Mouse (Mus musculus) liver, embryonic 11.5 days (tissue): ENCODE results near the gene Syngr4. TPM values are rescaled to one million over a fixed set of nuclear protein-coding genes. Genes with fewer than 3 reads are reported as not detected.

ENCODE experiments used
- ATAC-seq: fragments of 200-750 bp; cut with Nextera tagmentation; replicated peaks from 2 replicates; pipeline ENCODE4 v1.8.0; 2017; ENCODE audit warnings: moderate number of reproducible peaks, mild to moderate bottlenecking, moderate TSS enrichment, moderate library complexity; ENCODE audit not compliant: low FRiP score
- DNase-seq: peaks from one replicate; pipeline ENCODE4 v3.0.0-alpha.2; 2017; ENCODE audit warnings: low spot score
- H3K27ac ChIP-seq: fragments of 300-500 bp; sonication (generic); 2 replicates; pipeline ENCODE4 v1.5.1; 2014; ENCODE audit warnings: mild to moderate bottlenecking, low read depth, low read length, control low read depth
- H3K27me3 ChIP-seq: fragments of 300-500 bp; sonication (generic); replicated peaks from 2 replicates; pipeline ENCODE4 v1.6.1; 2014; ENCODE audit warnings: low read length, mixed read lengths; ENCODE audit not compliant: control insufficient read depth, insufficient read depth
- H3K36me3 ChIP-seq: fragments of 300-500 bp; sonication (generic); 2 replicates; pipeline ENCODE4 v1.6.1; 2014; ENCODE audit warnings: mild to moderate bottlenecking, low read length, moderate library complexity, mixed read lengths; ENCODE audit not compliant: control insufficient read depth, insufficient read depth
- H3K4me1 ChIP-seq: fragments of 300-500 bp; sonication (generic); replicated peaks from 2 replicates; pipeline ENCODE4 v1.6.1; 2014; ENCODE audit warnings: low read length, mixed read lengths; ENCODE audit not compliant: control insufficient read depth, insufficient read depth
- H3K4me2 ChIP-seq: fragments of 300-500 bp; sonication (generic); 2 replicates; pipeline ENCODE4 v1.6.1; 2014; ENCODE audit warnings: mild to moderate bottlenecking, control low read depth, moderate library complexity
- H3K4me3 ChIP-seq: fragments of 300-500 bp; sonication (generic); 2 replicates; pipeline ENCODE4 v1.5.1; 2014; ENCODE audit warnings: low read depth, low read length, control low read depth
- H3K9ac ChIP-seq: fragments of 300-500 bp; sonication (generic); 2 replicates; pipeline ENCODE4 v1.6.1; 2014; ENCODE audit warnings: low read depth, low read length, control low read depth
- H3K9me3 ChIP-seq: fragments of 300-500 bp; sonication (generic); 2 replicates; pipeline ENCODE4 v1.6.1; 2016; ENCODE audit warnings: low read length, inconsistent platforms, mixed read lengths; ENCODE audit not compliant: control insufficient read depth
- WGBS: fragments of 180-500 bp; shearing (Covaris S2); extraction: QIAGEN DNeasy Blood & Tissue Kit; methylation state at CpG from one replicate; pipeline ENCODE4 v1.1.7; 2014; 5-methylcytosine and 5-hydroxymethylcytosine counted together
- polyA plus RNA-seq: library from polyadenylated mRNA; unstranded; fragments of >200 nt; fragmentation: Nextera tagmentation; extraction: Ambion mirVana; gene quantifications from 2 replicates; pipeline ENCODE4 v1.2.1, GENCODE M21; 2014

Gene Syngr4
- polyA plus RNA-seq, 1 experiment from 2014 or later: 1.0 TPM

- H3K4me2 ChIP-seq: no peak overlapping the region; the same call in 1 of the 2 replicates
- no peaks in the 10 kb centered on the region for H3K9me3 ChIP-seq
- DNase-seq (no peak), ATAC-seq (no peak)
- H3K36me3 ChIP-seq: no peaks in the 10 kb centered on the region
- H3K9ac ChIP-seq: no peak overlapping the region
- H3K27me3 ChIP-seq: peaks cover 59% of the 10 kb centered on the region
- WGBS: 36% methylated on average over 2 of the region's 2 CpGs
- peaks cover 11% of the 10 kb centered on the region for H3K4me1 ChIP-seq
- no peak overlapping the region for H3K27ac ChIP-seq
- no peak overlapping the region for H3K4me3 ChIP-seq
These were observed 28.6 kb downstream of the Syngr4 start for GRCm38 (mm10) chr7:45867871-45868270.

- no peaks in the 10 kb centered on the region for H3K36me3 ChIP-seq
- H3K9me3 ChIP-seq: no peaks in the 10 kb centered on the region
- peaks cover 11% of the 10 kb centered on the region for H3K4me1 ChIP-seq
- peak overlapping the region; percentile 96 for H3K4me2 ChIP-seq
- H3K27me3 ChIP-seq: peaks cover 57% of the 10 kb centered on the region
- peak overlapping the region; percentile 76 for H3K4me3 ChIP-seq
- ATAC-seq (peak; percentile 73), DNase-seq (peak; percentile 93)
- WGBS: under 1% methylated on average over 115 of the region's 117 CpGs
- H3K9ac ChIP-seq: peak overlapping the region; percentile 78
- H3K27ac ChIP-seq: peak overlapping the region; percentile 32; the same call in 1 of the 2 replicates
These were observed 30.3 kb downstream of the Syngr4 start for GRCm38 (mm10) chr7:45865925-45866910.

GRCm38 (mm10) chr7:45864435-45864834 lies 32.1 kb downstream of the Syngr4 start:
- DNase-seq: no peak

GRCm38 (mm10) chr7:45862804-45863203 lies 33.7 kb downstream of the Syngr4 start:
- ATAC-seq (no peak), DNase-seq (no peak)
- H3K4me1 ChIP-seq: peaks cover 3% of the 10 kb centered on the region; the same call in 1 of the 2 replicates
- no peak overlapping the region for H3K9ac ChIP-seq
- H3K4me2 ChIP-seq: no peak overlapping the region
- no peak overlapping the region for H3K27ac ChIP-seq
- H3K36me3 ChIP-seq: no peaks in the 10 kb centered on the region
- no peak overlapping the region for H3K4me3 ChIP-seq
- peaks cover 46% of the 10 kb centered on the region for H3K27me3 ChIP-seq
- WGBS: 79% methylated on average over 7 of the region's 7 CpGs
- no peaks in the 10 kb centered on the region for H3K9me3 ChIP-seq

More at GRCm38 (mm10) chr7:45864435-45864834, 32.1 kb downstream of the Syngr4 start:
- no peak for ATAC-seq
- Histone ChIP-seq H3K4me2 (no peak overlapping the region), H3K27me3 (peaks cover 50% of the 10 kb centered on the region), H3K9ac (no peak overlapping the region), H3K9me3 (no peaks in the 10 kb centered on the region), H3K36me3 (no peaks in the 10 kb centered on the region), H3K4me3 (no peak overlapping the region), H3K4me1 (peaks cover 6% of the 10 kb centered on the region), H3K27ac (no peak overlapping the region)
- WGBS: 66% methylated on average over 3 of the region's 3 CpGs

GRCm38 (mm10) chr7:45859008-45859407 lies 37.5 kb downstream of the Syngr4 start:
- no peaks in the 10 kb centered on the region for H3K9me3 ChIP-seq
- no peak overlapping the region for H3K27ac ChIP-seq
- H3K4me2 ChIP-seq: no peak overlapping the region
- 46% methylated on average over 4 of the region's 4 CpGs for WGBS
- H3K4me3 ChIP-seq: no peak overlapping the region
- H3K27me3 ChIP-seq: peaks cover 56% of the 10 kb centered on the region
- no peaks in the 10 kb centered on the region for H3K36me3 ChIP-seq
- ATAC-seq (no peak), DNase-seq (no peak)
- 0 out of 2 replicates have a peak, but pooled peaks cover 2% of the 10 kb centered on the region for H3K4me1 ChIP-seq
- no peak overlapping the region for H3K9ac ChIP-seq

GRCm38 (mm10) chr7:45856950-45857901 lies 39.3 kb downstream of the Syngr4 start:
- WGBS: 4% methylated on average over 30 of the region's 30 CpGs
- ATAC-seq (no peak), DNase-seq (no peak)
- H3K9me3 ChIP-seq: no peaks in the 10 kb centered on the region
- no peak overlapping the region for H3K9ac ChIP-seq
- H3K4me2 ChIP-seq: peak overlapping the region; percentile 58
- peaks cover 50% of the 10 kb centered on the region for H3K27me3 ChIP-seq
- H3K27ac ChIP-seq: no peak overlapping the region
- no peaks in the 10 kb centered on the region for H3K36me3 ChIP-seq
- H3K4me3 ChIP-seq: peak overlapping the region; percentile 28
- H3K4me1 ChIP-seq: 0 out of 2 replicates have a peak, but pooled peaks cover 2% of the 10 kb centered on the region

- 79% methylated on average over 12 of the region's 12 CpGs for WGBS
- ATAC-seq (no peak), DNase-seq (no peak)
- Histone ChIP-seq H3K4me1 (0 out of 2 replicates have a peak, but pooled peaks cover 2% of the 10 kb centered on the region), H3K27me3 (peaks cover 34% of the 10 kb centered on the region), H3K27ac (no peak overlapping the region), H3K9ac (no peak overlapping the region), H3K9me3 (no peaks in the 10 kb centered on the region), H3K36me3 (no peaks in the 10 kb centered on the region), H3K4me2 (no peak overlapping the region), H3K4me3 (no peak overlapping the region)
These were observed 43.4 kb downstream of the Syngr4 start for GRCm38 (mm10) chr7:45853089-45853488.

GRCm38 (mm10) chr7:45850661-45851060 lies 45.9 kb downstream of the Syngr4 start:
- Histone ChIP-seq H3K27ac (no peak overlapping the region), H3K4me1 (no peaks in the 10 kb centered on the region), H3K4me2 (no peak overlapping the region), H3K9ac (no peak overlapping the region), H3K36me3 (no peaks in the 10 kb centered on the region), H3K9me3 (no peaks in the 10 kb centered on the region), H3K27me3 (peaks cover 14% of the 10 kb centered on the region), H3K4me3 (no peak overlapping the region)
- WGBS: 55% methylated on average over 3 of the region's 3 CpGs
- ATAC-seq (no peak), DNase-seq (no peak)
